Mouse (Mus musculus): Measurements from ENCODE around the gene Prkcz. TPM values are rescaled to one million over a fixed set of nuclear protein-coding genes. Genes with fewer than 3 reads are reported as not detected.

The Prkcz gene
- polyA plus RNA-seq, 1 experiment = 73.8 TPM

DNA sequence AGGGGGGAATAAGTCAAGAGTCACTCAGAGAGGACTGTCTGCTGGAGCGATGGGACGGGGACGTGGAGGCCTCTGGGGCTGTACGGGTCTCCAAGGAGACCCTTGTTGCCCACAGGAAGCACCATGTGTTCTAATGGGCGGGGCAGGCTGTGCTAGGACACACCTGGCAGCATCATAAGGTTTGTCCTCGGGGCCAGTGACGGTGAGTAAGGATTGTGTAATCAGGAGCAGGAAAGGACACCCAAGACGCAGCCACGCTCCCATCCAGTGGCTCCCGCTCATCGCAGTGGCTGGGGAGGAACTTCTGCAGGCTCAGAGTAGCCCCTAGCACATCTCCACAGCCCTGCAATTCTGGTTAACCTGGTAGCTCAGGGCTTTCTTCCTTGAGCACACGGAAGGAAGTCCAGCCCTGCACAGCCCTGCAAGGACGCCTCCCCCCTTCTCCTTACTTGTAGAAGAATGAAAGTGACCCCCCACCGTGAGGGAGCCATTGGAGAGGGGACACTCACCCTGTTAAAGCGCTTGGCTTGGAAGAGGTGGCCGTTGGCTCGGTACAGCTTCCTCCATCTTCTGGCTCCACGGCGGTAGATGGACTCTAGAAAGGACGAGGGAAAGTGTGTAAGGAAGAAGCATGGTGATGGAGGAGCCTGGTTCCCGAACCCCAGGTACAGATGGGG, 60.6 kb downstream of the Prkcz start:
- no peaks in the 10 kb centered on the region for H3K27me3 ChIP-seq (ENCODE audit: control insufficient read depth, insufficient read depth, low read length)
- no peak overlapping the region for H3K4me3 ChIP-seq (ENCODE audit: low read depth, low read length)
- no peak for TF ChIP-seq POLR2A (IDR thresholded peaks at IDR 0.05; ENCODE audit: low read depth, low read length)
- no peak for TF ChIP-seq CTCF (IDR thresholded peaks at IDR 0.05; ENCODE audit: extremely low read depth, insufficient read length, insufficient replicate concordance, low read depth, low read length)
- WGBS = 77% methylated on average over 21 of the region's 21 CpGs
- peaks cover 5% of the 10 kb centered on the region for H3K36me3 ChIP-seq (ENCODE audit: control insufficient read depth, insufficient read depth, low read length)
- H3K27ac ChIP-seq (ENCODE audit: insufficient read depth, low read depth, low read length) = no peak overlapping the region
- H3K4me1 ChIP-seq (ENCODE audit: control insufficient read depth, insufficient read depth, insufficient read length, low read length) = no peaks in the 10 kb centered on the region

DNA sequence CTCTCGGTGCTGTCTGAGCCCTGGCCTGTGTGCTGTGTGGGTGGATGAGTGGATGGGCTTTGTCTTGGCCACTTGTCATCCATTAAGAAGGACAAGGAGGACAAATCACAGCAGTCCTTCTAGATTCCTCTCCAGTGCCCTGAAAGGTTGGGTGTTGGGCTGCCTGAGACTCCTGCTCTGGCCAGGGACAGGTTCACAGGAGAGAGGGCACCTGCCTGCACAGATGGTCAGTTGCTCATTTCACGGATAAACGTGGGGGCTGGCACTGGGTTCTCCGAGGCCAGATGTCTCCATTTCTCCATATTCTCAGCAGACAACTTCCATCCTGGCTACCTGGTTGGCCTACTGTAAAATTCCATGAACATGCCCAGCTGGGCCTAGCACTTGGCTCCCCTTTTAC, 62.3 kb downstream of the Prkcz start:
- WGBS = 90% methylated on average over 4 of the region's 4 CpGs
- Histone ChIP-seq H3K4me1 (ENCODE audit: control insufficient read depth, insufficient read depth, insufficient read length, low read length) (no peaks in the 10 kb centered on the region), H3K36me3 (ENCODE audit: control insufficient read depth, insufficient read depth, low read length) (peaks cover 5% of the 10 kb centered on the region), H3K27me3 (ENCODE audit: control insufficient read depth, insufficient read depth, low read length) (no peaks in the 10 kb centered on the region), H3K4me3 (ENCODE audit: low read depth, low read length) (no peak overlapping the region), H3K27ac (ENCODE audit: insufficient read depth, low read depth, low read length) (no peak overlapping the region)
- no peak for TF ChIP-seq POLR2A (IDR thresholded peaks at IDR 0.05; ENCODE audit: low read depth, low read length)
- TF ChIP-seq CTCF (IDR thresholded peaks at IDR 0.05; ENCODE audit: extremely low read depth, insufficient read length, insufficient replicate concordance, low read depth, low read length) = no peak

DNA sequence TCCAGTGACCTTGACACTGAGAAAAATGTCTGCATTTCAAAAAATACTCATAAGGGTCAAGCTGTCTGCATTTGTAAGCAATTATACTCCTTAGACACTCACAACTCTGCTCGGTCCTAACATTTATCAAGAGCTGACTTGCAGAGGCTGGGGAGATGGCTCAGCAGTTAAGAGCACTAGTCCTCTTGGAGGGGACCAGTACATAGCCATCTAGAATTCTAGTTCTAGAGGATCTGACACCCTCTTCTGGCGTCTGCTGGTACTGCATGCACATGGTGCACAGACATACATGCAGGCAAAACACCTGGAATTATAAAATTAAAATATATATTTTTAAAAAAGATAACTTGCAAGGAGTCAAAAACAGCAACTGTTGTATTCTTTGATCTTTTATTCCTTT, 64.1 kb downstream of the Prkcz start:
- Histone ChIP-seq H3K4me3 (ENCODE audit: low read depth, low read length) (no peak overlapping the region), H3K36me3 (ENCODE audit: control insufficient read depth, insufficient read depth, low read length) (peaks cover 5% of the 10 kb centered on the region), H3K27ac (ENCODE audit: insufficient read depth, low read depth, low read length) (no peak overlapping the region), H3K27me3 (ENCODE audit: control insufficient read depth, insufficient read depth, low read length) (no peaks in the 10 kb centered on the region), H3K4me1 (ENCODE audit: control insufficient read depth, insufficient read depth, insufficient read length, low read length) (no peaks in the 10 kb centered on the region)
- TF ChIP-seq POLR2A (IDR thresholded peaks at IDR 0.05; ENCODE audit: low read depth, low read length) = no peak
- no peak for TF ChIP-seq CTCF (IDR thresholded peaks at IDR 0.05; ENCODE audit: extremely low read depth, insufficient read length, insufficient replicate concordance, low read depth, low read length)
- WGBS = 59% methylated on average over 2 of the region's 2 CpGs

DNA sequence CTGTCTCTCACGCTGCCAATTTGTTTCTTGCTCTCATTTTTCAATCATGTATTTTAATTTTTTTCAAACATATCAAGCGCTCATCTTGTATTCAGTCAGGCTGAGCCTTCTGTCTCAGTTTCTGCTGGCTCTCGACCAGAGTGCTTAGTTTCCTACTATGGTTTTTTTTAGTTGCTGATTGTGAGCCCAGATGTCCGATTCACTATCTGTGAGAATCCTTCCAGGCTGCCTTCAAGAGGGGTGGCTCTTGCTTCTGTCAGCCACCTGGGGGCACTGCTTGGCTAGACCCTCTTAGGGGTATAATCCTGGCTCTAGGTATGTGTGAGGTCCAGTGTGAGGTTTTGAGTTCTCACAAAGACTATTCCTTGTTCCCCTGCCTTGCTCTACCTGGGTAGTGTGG, 65.2 kb downstream of the Prkcz start:
- no peaks in the 10 kb centered on the region for H3K27me3 ChIP-seq (ENCODE audit: control insufficient read depth, insufficient read depth, low read length)
- 75% methylated on average over 4 of the region's 4 CpGs for WGBS

DNA sequence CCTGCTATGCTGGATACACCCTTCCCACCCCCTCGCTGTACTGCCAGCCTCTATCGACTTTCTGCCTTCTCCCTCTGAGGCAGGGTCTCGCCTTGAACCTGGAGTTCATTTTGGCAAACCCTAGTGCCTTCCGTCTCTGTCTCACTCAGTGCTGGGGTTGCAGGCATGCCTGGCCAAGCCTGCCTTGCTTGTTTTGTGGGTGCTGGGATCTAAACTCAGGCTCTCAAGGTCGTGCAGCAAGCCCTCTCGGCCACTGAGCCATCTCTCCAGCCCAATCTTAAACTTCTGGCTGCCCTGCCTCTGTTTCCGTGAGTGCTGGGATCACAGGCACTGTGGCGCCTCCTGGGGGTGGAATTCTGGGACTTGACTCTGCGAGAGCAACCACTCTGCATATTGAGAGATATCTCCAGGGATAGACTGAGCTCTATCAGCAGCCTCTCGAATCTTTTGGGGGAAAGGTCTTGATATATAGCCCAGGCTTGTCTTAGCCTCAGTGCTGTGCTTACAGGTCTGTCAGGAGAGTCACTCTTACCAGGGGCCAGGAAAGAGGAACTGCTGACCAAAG, 66.1 kb downstream of the Prkcz start:
- Histone ChIP-seq H3K4me3 (ENCODE audit: low read depth, low read length) (no peak overlapping the region), H3K36me3 (ENCODE audit: control insufficient read depth, insufficient read depth, low read length) (peaks cover 6% of the 10 kb centered on the region), H3K27ac (ENCODE audit: insufficient read depth, low read depth, low read length) (no peak overlapping the region), H3K4me1 (ENCODE audit: control insufficient read depth, insufficient read depth, insufficient read length, low read length) (no peaks in the 10 kb centered on the region), H3K27me3 (ENCODE audit: control insufficient read depth, insufficient read depth, low read length) (no peaks in the 10 kb centered on the region)
- 86% methylated on average over 10 of the region's 10 CpGs for WGBS
- TF ChIP-seq CTCF (IDR thresholded peaks at IDR 0.05; ENCODE audit: extremely low read depth, insufficient read length, insufficient replicate concordance, low read depth, low read length) (no peak), POLR2A (IDR thresholded peaks at IDR 0.05; ENCODE audit: low read depth, low read length) (no peak)

More for the DNA sequence above, 65.2 kb downstream of the Prkcz start:
- no peak overlapping the region for H3K4me3 ChIP-seq (ENCODE audit: low read depth, low read length)
- H3K36me3 ChIP-seq (ENCODE audit: control insufficient read depth, insufficient read depth, low read length) = peaks cover 5% of the 10 kb centered on the region
- no peak overlapping the region for H3K27ac ChIP-seq (ENCODE audit: insufficient read depth, low read depth, low read length)
- no peaks in the 10 kb centered on the region for H3K4me1 ChIP-seq (ENCODE audit: control insufficient read depth, insufficient read depth, insufficient read length, low read length)
- TF ChIP-seq POLR2A (IDR thresholded peaks at IDR 0.05; ENCODE audit: low read depth, low read length) = no peak
- no peak for TF ChIP-seq CTCF (IDR thresholded peaks at IDR 0.05; ENCODE audit: extremely low read depth, insufficient read length, insufficient replicate concordance, low read depth, low read length)

DNA sequence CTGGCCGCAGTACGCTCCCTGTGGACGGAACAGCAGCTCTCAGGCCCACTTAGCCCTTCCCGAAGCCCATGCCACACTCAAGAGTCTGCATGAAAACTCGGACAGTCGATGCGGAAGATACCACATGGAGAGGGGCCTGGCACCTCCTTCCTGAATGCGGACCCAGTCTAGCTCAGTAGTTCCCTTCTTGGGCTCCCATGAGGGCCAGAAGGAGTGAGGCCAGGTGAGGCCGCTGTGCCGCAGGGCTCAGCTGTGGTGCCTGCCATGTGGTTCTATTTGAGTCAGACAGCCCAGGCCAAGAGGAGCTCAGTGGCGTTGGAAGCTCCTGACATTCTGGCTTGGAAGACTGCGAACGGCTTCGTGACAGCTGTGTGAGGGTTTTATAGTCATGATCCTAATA, 66.8 kb downstream of the Prkcz start:
- Histone ChIP-seq H3K4me3 (ENCODE audit: low read depth, low read length) (no peak overlapping the region), H3K36me3 (ENCODE audit: control insufficient read depth, insufficient read depth, low read length) (peaks cover 5% of the 10 kb centered on the region), H3K27me3 (ENCODE audit: control insufficient read depth, insufficient read depth, low read length) (no peaks in the 10 kb centered on the region), H3K27ac (ENCODE audit: insufficient read depth, low read depth, low read length) (no peak overlapping the region), H3K4me1 (ENCODE audit: control insufficient read depth, insufficient read depth, insufficient read length, low read length) (no peaks in the 10 kb centered on the region)
- TF ChIP-seq CTCF (IDR thresholded peaks at IDR 0.05; ENCODE audit: extremely low read depth, insufficient read length, insufficient replicate concordance, low read depth, low read length) = no peak
- no peak for TF ChIP-seq POLR2A (IDR thresholded peaks at IDR 0.05; ENCODE audit: low read depth, low read length)
- WGBS = 95% methylated on average over 14 of the region's 14 CpGs

DNA sequence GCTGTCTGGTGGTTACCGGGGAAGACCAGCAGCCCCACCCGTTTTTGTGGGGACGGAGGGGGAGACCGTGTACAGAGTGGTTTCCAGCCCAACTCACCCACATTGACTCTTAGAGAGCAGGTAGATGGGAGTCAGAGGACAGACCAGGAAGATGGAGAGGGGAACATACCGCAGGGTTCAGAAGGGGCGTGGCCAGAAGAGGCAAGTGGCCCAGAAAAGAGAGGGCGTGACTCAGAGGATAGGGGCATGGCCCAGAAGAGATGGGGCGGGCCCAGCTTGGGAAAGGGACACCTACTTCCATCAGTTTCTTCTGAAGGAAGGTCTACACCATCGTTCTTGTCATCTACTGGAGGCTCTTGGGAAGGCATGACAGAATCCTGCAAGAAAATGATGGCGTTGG, 68.3 kb downstream of the Prkcz start:
- Histone ChIP-seq H3K4me3 (ENCODE audit: low read depth, low read length) (no peak overlapping the region), H3K36me3 (ENCODE audit: control insufficient read depth, insufficient read depth, low read length) (peaks cover 8% of the 10 kb centered on the region), H3K27me3 (ENCODE audit: control insufficient read depth, insufficient read depth, low read length) (no peaks in the 10 kb centered on the region), H3K4me1 (ENCODE audit: control insufficient read depth, insufficient read depth, insufficient read length, low read length) (no peaks in the 10 kb centered on the region), H3K27ac (ENCODE audit: insufficient read depth, low read depth, low read length) (no peak overlapping the region)
- TF ChIP-seq CTCF (IDR thresholded peaks at IDR 0.05; ENCODE audit: extremely low read depth, insufficient read length, insufficient replicate concordance, low read depth, low read length) (no peak), POLR2A (IDR thresholded peaks at IDR 0.05; ENCODE audit: low read depth, low read length) (no peak)
- 79% methylated on average over 10 of the region's 10 CpGs for WGBS
